Mouse (Mus musculus) thymus, postnatal 14 days (tissue): Measurements from ENCODE around the gene Gm21761.
"Not testable (repeated sequence)": the region's sequence is repeated elsewhere in the genome, so short reads cannot be mapped to it uniquely, and the experiment has no call there.

Experiments
- DNase-seq: peaks from one replicate; pipeline ENCODE4 v3.0.0; 2021

The Gm21761 gene

GRCm38 (mm10) chr13:119929172-119929571, at the start of gene Gm21761:
TSS of gene Gm21761 (minus strand) at chr13:119929272.
- not testable (repeated sequence) for DNase-seq

- DNase-seq = not testable (repeated sequence)
Observed at GRCm38 (mm10) chr13:119969163-119969562, 40.1 kb upstream of the Gm21761 start.

GRCm38 (mm10) chr13:119968193-119968592, 39.1 kb upstream of the Gm21761 start:
- DNase-seq = not testable (repeated sequence)

- DNase-seq = not testable (repeated sequence)
Observed at GRCm38 (mm10) chr13:119965968-119966367, 36.9 kb upstream of the Gm21761 start.

GRCm38 (mm10) chr13:119965302-119965952, 36.4 kb upstream of the Gm21761 start:
- DNase-seq = not testable (repeated sequence)

DNA sequence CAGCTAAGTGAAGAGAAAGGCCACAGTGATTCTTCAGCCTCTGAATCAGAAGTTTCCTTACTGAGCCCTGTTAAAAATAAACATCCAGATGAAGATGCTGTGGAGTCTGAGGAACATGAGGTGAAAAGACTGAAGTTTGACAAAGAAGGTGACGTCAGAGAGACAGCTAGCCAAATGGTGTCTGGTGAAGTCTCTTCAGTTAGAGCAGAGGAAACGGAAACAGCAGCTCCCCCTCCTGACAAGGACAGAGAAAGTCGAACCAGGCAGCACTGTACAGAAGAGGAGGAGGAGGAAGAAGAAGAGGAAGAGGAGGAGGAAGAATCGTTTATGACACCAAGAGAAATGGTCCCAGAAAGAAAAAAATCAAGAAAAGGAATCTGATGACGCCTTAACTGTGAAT, 33.8 kb upstream of the Gm21761 start:
- not testable (repeated sequence) for DNase-seq

GRCm38 (mm10) chr13:119955567-119955966, 26.5 kb upstream of the Gm21761 start:
- not testable (repeated sequence) for DNase-seq

GRCm38 (mm10) chr13:119955089-119955488, 26.0 kb upstream of the Gm21761 start:
- not testable (repeated sequence) for DNase-seq

GRCm38 (mm10) chr13:119950706-119951105, 21.6 kb upstream of the Gm21761 start, which contains the start of gene B020031M17Rik:
TSS of gene B020031M17Rik (minus strand) at chr13:119950806.
- not testable (repeated sequence) for DNase-seq

DNA sequence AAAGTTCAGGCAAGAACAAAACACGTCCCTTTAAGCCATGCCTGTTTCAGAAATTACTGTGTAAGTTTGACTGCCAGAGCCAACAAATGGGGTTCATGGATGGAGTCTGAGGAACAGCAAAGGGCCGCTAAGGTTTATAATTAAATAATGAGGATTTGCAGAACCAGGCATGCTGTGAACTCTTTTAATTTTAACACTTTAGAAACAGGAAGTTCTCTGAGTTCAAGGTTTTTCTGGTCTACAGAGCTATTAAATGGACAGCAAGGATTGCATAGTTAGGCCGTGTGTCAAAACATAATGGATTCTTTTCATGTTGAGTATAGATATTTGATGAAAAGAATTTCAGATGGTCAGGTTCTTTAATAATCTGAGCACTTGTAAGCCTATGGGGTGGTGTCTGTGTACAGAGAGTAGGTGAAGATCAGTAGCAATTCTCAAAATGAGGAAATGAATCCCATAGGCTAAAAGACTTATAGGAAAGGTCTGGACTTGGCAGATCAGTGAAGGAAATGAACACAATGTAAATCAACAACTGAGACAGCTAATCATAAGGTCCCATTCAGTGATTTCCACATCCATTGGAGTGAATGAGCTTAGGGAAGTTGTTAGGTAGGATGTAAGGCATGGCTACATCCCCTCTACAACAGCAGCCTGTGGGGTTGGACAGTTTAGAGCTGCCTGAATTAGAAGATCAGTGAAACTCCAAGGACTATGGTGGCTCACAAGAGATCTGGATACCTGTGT, 4.3 kb downstream of the Gm21761 start:
- not testable (repeated sequence) for DNase-seq

GRCm38 (mm10) chr13:119916966-119917722, 11.9 kb downstream of the Gm21761 start:
- not testable (repeated sequence) for DNase-seq

- DNase-seq = not testable (repeated sequence)
Observed at GRCm38 (mm10) chr13:119916449-119916848, 12.6 kb downstream of the Gm21761 start.

DNA sequence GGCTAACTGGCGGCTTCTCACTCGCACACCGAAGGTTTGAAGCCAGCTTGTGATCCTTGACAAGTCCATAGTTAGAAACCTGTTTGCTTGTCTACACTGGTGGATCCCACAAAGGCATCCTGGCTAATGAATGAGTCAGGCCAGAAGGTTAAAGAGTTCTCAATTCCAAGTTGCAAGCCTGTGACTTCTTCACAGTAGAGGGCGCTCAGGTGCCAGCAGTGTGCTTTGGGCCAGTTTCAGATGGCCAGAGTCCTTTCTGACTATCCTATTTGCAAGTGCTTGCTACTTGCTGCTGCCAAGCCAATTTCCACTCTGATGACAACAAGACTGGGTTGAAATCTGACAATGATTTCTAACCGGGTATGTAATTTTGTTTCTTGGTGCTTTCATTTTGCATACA, 30.5 kb downstream of the Gm21761 start:
- DNase-seq = not testable (repeated sequence)

DNA sequence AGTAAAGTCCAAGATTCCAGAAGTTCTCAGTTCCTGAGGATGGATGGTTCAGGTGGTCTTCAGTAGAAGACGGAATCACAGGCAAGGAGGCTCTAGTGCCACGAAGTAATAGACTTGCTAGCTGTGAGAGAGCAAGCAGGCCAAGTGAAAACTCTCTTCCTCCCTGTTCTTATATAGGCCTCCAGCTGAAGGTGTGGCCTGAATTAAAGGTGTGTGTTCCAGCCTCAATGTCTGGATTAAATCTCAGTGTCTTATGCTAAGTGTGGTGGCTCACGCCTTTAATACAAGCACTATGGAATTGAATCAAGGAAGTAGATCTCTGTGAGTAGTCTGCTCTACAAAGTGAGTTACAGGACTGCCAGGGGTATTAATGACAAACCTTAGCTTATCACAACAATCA, 34.4 kb downstream of the Gm21761 start, which contains the start of gene Tcstv1:
Gene Tcstv1 (minus strand): TSS at position 101 of the 400 bp plus-strand sequence.
- DNase-seq = not testable (repeated sequence)

GRCm38 (mm10) chr13:119886896-119887295, 42.2 kb downstream of the Gm21761 start:
- not testable (repeated sequence) for DNase-seq

DNA sequence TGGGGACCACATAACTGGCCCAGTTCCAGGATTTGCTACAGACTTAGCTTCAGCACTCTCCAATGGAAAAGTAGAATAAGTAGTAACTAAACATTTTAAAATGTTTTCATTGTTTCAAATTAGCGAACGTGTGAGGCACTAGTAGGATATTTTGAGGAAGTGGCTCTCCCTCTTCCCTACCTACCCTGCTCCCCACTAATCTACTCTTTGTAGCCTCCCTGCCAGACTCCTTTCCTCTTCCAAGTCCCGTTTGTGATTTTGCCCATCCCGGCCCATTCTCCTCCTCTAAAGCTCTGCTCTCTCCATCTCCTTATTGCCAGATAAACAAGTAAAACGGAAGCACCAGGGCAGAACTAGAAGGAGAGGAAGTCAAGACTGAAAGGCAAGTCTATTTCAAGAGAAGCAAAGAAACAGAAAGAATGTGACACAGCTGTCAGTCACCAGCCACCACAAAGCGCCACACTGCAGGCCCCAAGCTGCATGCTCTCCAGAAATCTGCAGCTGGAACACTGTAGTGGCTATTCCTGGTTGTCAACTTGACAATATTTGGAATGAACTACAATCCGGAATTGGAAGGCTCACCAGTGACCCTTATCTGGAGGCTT, 64.6 kb downstream of the Gm21761 start:
- DNase-seq = not testable (repeated sequence)

GRCm38 (mm10) chr13:119862399-119862798, 66.7 kb downstream of the Gm21761 start:
- DNase-seq = not testable (repeated sequence)
